Mouse (Mus musculus) layer of hippocampus, adult 9-11 months (tissue): ENCODE data around the gene Lrrfip1.
A peak's percentile ranks its signal among the peaks of the same experiment; 100 is the strongest.

Source experiments
- DNase-seq: peaks from one replicate; pipeline ENCODE4 v3.0.0; 2022

Gene Lrrfip1

GRCm38 (mm10) chr1:91059792-91060604 lies 61.5 kb downstream of the Lrrfip1 start:
- no peak for DNase-seq

GRCm38 (mm10) chr1:91061105-91061504 lies 62.6 kb downstream of the Lrrfip1 start:
- DNase-seq: no peak

- peak; percentile 87 for DNase-seq
Measured at GRCm38 (mm10) chr1:91062363-91062762, 63.8 kb downstream of the Lrrfip1 start.

GRCm38 (mm10) chr1:91064053-91064452 lies 65.5 kb downstream of the Lrrfip1 start:
- no peak for DNase-seq

GRCm38 (mm10) chr1:91064903-91065525 lies 66.5 kb downstream of the Lrrfip1 start:
- DNase-seq: peak; percentile 75

- no peak for DNase-seq
Measured at GRCm38 (mm10) chr1:91066061-91066460, 67.5 kb downstream of the Lrrfip1 start.

GRCm38 (mm10) chr1:91066599-91066998 lies 68.1 kb downstream of the Lrrfip1 start:
- no peak for DNase-seq

GRCm38 (mm10) chr1:91067716-91068115 lies 69.2 kb downstream of the Lrrfip1 start:
- no peak for DNase-seq

- no peak for DNase-seq
Measured at GRCm38 (mm10) chr1:91069575-91069974, 71.0 kb downstream of the Lrrfip1 start.

- no peak for DNase-seq
Measured at GRCm38 (mm10) chr1:91070547-91070946, 72.0 kb downstream of the Lrrfip1 start.

GRCm38 (mm10) chr1:91071671-91072290 lies 73.2 kb downstream of the Lrrfip1 start:
- DNase-seq: no peak

- no peak for DNase-seq
Measured at GRCm38 (mm10) chr1:91076946-91077345, 78.4 kb downstream of the Lrrfip1 start.

GRCm38 (mm10) chr1:91077456-91077855 lies 78.9 kb downstream of the Lrrfip1 start:
- DNase-seq: no peak

GRCm38 (mm10) chr1:91077980-91078379 lies 79.4 kb downstream of the Lrrfip1 start:
- DNase-seq: no peak

GRCm38 (mm10) chr1:91079740-91080422 lies 81.3 kb downstream of the Lrrfip1 start:
- no peak for DNase-seq

GRCm38 (mm10) chr1:91080423-91080749 lies 81.8 kb downstream of the Lrrfip1 start:
- peak; percentile 73 for DNase-seq

GRCm38 (mm10) chr1:91084374-91084773 lies 85.8 kb downstream of the Lrrfip1 start:
- DNase-seq: no peak

GRCm38 (mm10) chr1:91085009-91085408 lies 86.5 kb downstream of the Lrrfip1 start:
- no peak for DNase-seq

- DNase-seq: no peak
Measured at GRCm38 (mm10) chr1:91085686-91086085, 87.1 kb downstream of the Lrrfip1 start.

GRCm38 (mm10) chr1:91086325-91086724 lies 87.8 kb downstream of the Lrrfip1 start:
- DNase-seq: peak; percentile 47

- DNase-seq: no peak
Measured at GRCm38 (mm10) chr1:91086748-91087147, 88.2 kb downstream of the Lrrfip1 start.

GRCm38 (mm10) chr1:91088027-91088426 lies 89.5 kb downstream of the Lrrfip1 start:
- no peak for DNase-seq

- no peak for DNase-seq
Measured at GRCm38 (mm10) chr1:91088941-91089340, 90.4 kb downstream of the Lrrfip1 start.
